Mouse (Mus musculus) kidney, embryonic 15.5 days (tissue): Measurements from ENCODE around the gene Rsbn1l. TPM values are rescaled to one million over a fixed set of nuclear protein-coding genes. Genes with fewer than 3 reads are reported as not detected.
A peak's percentile ranks its signal among the peaks of the same experiment; 100 is the strongest.
"Not testable (repeated sequence)": the region's sequence is repeated elsewhere in the genome, so short reads cannot be mapped to it uniquely, and the experiment has no call there.

ENCODE experiments used
- ATAC-seq: fragments of 200-750 bp; cut with Nextera tagmentation; replicated peaks from 2 replicates; pipeline ENCODE4 v1.8.0; 2017; ENCODE audit warnings: moderate TSS enrichment; ENCODE audit not compliant: low FRiP score
- H3K27ac ChIP-seq: fragments of 300-500 bp; sonication (generic); 2 replicates; pipeline ENCODE4 v1.5.1; 2015; ENCODE audit warnings: mild to moderate bottlenecking, inconsistent platforms
- H3K27me3 ChIP-seq: fragments of 300-500 bp; sonication (generic); 2 replicates; pipeline ENCODE4 v1.6.1; 2015; ENCODE audit warnings: inconsistent platforms
- H3K36me3 ChIP-seq: fragments of 300-500 bp; sonication (generic); 2 replicates; pipeline ENCODE4 v1.6.1; 2015; ENCODE audit warnings: inconsistent platforms
- H3K4me1 ChIP-seq: fragments of 300-500 bp; sonication (generic); 2 replicates; pipeline ENCODE4 v1.6.1; 2015; ENCODE audit warnings: inconsistent platforms
- H3K4me2 ChIP-seq: fragments of 300-500 bp; sonication (generic); 2 replicates; pipeline ENCODE4 v1.6.1; 2015; ENCODE audit warnings: moderate library complexity, mild to moderate bottlenecking, inconsistent platforms
- H3K4me3 ChIP-seq: fragments of 300-500 bp; sonication (generic); replicated peaks from 2 replicates; pipeline ENCODE4 v1.5.1; 2015; ENCODE audit warnings: mild to moderate bottlenecking, inconsistent platforms
- H3K9ac ChIP-seq: fragments of 300-500 bp; sonication (generic); 2 replicates; pipeline ENCODE4 v1.6.1; 2015; ENCODE audit warnings: mild to moderate bottlenecking, inconsistent platforms
- H3K9me3 ChIP-seq: fragments of 300-500 bp; sonication (generic); replicated peaks from 2 replicates; pipeline ENCODE4 v1.6.1; 2016; ENCODE audit warnings: inconsistent platforms
- WGBS: fragments of 180-500 bp; shearing (Covaris S2); methylation state at CpG from one replicate; pipeline ENCODE4 v1.1.7; 2015; ENCODE audit warnings: mixed read lengths; 5-methylcytosine and 5-hydroxymethylcytosine counted together
- polyA plus RNA-seq: library from polyadenylated mRNA; unstranded; fragments of >200 nt; fragmentation: Nextera tagmentation; extraction: Ambion mirVana; gene quantifications from 2 replicates; pipeline ENCODE4 v1.2.1, GENCODE M21; 2015

Rsbn1l gene
- polyA plus RNA-seq, 1 experiment from 2014 or later = 6.4 TPM

DNA sequence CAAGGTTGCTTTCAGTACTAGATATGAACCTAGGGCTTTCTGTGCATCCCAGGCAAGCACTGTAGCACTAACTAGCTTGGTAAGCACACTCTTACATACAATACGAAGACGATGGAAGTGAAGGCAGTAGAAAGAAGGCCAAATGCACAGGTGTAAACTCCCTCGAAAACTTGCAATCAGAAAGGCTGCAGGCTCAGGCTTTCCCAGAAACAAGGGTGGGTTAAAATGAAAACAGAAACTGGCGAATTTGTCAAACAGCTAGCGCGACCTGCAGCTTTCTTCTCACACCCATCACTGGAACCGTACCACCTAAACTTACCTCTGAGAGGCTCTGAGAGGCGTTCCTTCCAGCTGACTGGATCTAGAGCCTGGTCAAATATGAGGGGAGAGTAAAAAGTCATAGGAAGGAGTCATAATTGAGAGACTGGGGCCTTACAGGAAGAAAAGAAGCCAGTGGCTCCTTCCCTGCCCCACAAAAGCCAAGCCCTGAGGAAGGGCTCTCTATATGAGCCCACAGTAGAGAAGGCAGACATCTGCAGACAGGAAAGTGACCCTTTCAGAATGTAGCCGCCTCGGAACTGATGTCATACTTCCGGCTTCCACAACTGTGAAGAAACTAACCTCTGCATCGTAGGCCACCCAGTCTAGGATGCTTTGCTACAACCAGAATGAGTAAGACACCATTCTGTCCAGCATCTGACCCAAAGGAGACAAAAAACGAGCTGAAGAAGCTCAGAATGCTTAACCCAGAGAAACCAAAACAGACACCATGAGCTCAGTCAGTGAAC, 11.0 kb downstream of the Rsbn1l start:
- no peaks in the 10 kb centered on the region for H3K9me3 ChIP-seq
- H3K27me3 ChIP-seq = no peaks in the 10 kb centered on the region
- ATAC-seq = no peak
- no peak overlapping the region for H3K4me2 ChIP-seq
- H3K4me3 ChIP-seq = no peak overlapping the region
- H3K4me1 ChIP-seq = peaks cover 32% of the 10 kb centered on the region
- peak overlapping the region; percentile 43; the same call in 1 of the 2 replicates for H3K27ac ChIP-seq
- no peak overlapping the region for H3K9ac ChIP-seq
- 66% methylated on average over 13 of the region's 13 CpGs for WGBS
- H3K36me3 ChIP-seq = no peaks in the 10 kb centered on the region

DNA sequence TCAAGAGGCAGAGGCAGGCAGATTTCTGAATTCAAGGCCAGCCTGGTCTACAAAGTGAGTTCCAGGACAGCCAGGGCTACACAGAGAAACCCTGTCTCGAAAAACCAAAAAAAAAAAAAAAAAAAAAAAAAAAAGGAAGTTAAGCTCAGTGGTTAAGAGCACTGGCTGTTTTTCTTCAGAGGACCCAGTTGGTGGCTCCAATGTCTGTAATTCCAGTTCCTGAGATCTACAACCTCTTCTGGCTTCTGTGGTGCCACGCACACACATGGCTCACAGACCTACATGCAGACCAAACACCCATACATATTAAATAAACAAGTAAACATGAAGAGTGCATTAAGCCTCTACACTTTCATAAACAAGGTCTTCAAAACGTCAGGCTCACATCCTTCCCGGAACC, 12.4 kb downstream of the Rsbn1l start:
- H3K4me2 ChIP-seq, H3K4me3 ChIP-seq, H3K9ac ChIP-seq, H3K9me3 ChIP-seq, H3K27me3 ChIP-seq, H3K27ac ChIP-seq, ATAC-seq, H3K36me3 ChIP-seq: not testable (repeated sequence)
- WGBS = 78% methylated on average over 3 of the region's 4 CpGs
- H3K4me1 ChIP-seq = peaks cover 30% of the 10 kb centered on the region

DNA sequence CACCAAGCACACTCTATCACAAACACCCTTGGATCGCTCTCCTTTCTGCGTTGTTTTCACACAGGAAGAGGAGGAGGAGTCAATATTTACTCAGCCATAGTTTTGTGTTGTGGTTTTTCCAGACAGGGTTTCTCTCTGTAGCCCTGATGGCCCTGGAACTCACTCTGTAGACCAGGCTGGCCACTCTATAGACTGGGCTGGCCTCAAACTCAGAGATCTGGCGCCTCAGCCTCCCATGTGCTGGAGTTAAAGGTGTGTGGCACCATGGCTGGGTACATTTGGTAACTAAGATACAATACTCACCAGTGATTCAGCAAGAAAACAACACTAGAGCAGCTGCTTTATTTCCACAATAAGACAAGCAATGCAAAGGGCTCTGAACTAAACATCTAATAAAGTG, 13.7 kb downstream of the Rsbn1l start:
- Histone ChIP-seq H3K27ac (no peak overlapping the region), H3K4me3 (no peak overlapping the region), H3K27me3 (no peaks in the 10 kb centered on the region), H3K36me3 (no peaks in the 10 kb centered on the region), H3K4me1 (peaks cover 30% of the 10 kb centered on the region), H3K9ac (no peak overlapping the region), H3K4me2 (no peak overlapping the region), H3K9me3 (no peaks in the 10 kb centered on the region)
- WGBS = 83% methylated on average over 3 of the region's 3 CpGs
- no peak for ATAC-seq

DNA sequence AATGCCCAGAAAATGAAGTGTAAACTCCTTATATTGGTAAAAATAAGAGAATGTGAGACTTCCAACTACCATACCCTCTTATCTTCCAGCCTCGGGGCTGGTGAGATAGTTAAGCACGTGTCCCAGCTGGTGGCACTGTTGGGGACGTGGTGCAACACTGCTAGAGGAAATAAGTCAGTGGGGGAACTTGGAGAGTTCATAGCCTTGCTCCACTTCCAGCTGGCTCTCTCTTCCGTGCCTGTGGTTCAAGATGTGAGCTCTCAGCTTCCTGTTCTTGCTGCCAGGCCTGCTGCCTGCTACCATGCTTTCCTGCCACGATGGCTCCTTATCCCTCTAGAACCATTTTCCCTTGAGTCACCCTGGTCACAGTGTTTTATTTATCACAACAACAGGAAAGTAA, 15.0 kb downstream of the Rsbn1l start:
- no peak overlapping the region for H3K4me2 ChIP-seq
- H3K4me1 ChIP-seq = peaks cover 28% of the 10 kb centered on the region
- no peaks in the 10 kb centered on the region for H3K36me3 ChIP-seq
- no peaks in the 10 kb centered on the region for H3K27me3 ChIP-seq
- H3K4me3 ChIP-seq = no peak overlapping the region
- H3K9me3 ChIP-seq = no peaks in the 10 kb centered on the region
- WGBS = 56% methylated on average over 5 of the region's 5 CpGs
- no peak overlapping the region for H3K9ac ChIP-seq
- 0 out of 2 replicates have a peak, but pooled peaks have one; percentile 41 for ATAC-seq
- no peak overlapping the region for H3K27ac ChIP-seq

DNA sequence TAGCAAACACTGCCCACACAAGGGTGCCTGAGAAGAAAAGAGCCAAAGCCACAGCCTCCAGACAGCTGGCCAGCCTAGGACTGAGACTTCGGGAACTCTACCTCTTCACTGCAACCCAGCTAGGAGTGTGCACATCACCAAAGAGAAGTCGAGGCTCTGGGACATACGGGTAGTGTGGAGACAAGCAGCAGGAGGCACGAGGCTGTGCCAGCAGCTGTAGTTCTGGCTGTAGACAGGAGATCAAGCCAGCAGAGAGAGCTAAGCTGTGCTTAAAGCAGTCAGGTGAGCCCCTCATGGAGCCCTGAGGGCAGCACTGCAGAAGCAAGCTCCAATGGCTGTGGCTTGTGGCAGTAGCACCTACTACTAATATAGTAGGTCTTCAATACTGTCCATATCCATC, 15.5 kb downstream of the Rsbn1l start:
- Histone ChIP-seq H3K27me3 (no peaks in the 10 kb centered on the region), H3K4me3 (no peak overlapping the region), H3K9ac (no peak overlapping the region), H3K27ac (no peak overlapping the region), H3K4me1 (peaks cover 32% of the 10 kb centered on the region), H3K36me3 (no peaks in the 10 kb centered on the region), H3K9me3 (no peaks in the 10 kb centered on the region), H3K4me2 (no peak overlapping the region)
- WGBS = 85% methylated on average over 4 of the region's 4 CpGs
- no peak for ATAC-seq

GRCm38 (mm10) chr5:20940040-20940571, 16.1 kb downstream of the Rsbn1l start:
- Histone ChIP-seq H3K4me2 (no peak overlapping the region), H3K27ac (no peak overlapping the region), H3K4me3 (no peak overlapping the region), H3K4me1 (peaks cover 30% of the 10 kb centered on the region), H3K9me3 (no peaks in the 10 kb centered on the region), H3K27me3 (no peaks in the 10 kb centered on the region), H3K9ac (no peak overlapping the region), H3K36me3 (no peaks in the 10 kb centered on the region)
- no peak for ATAC-seq
- WGBS = 93% methylated on average over 6 of the region's 6 CpGs

- H3K27me3 ChIP-seq = no peaks in the 10 kb centered on the region
- peaks cover 28% of the 10 kb centered on the region for H3K4me1 ChIP-seq
- H3K9me3 ChIP-seq = no peaks in the 10 kb centered on the region
- ATAC-seq = 0 out of 2 replicates have a peak, but pooled peaks have one; percentile 31
- no peak overlapping the region for H3K4me2 ChIP-seq
- WGBS = 73% methylated on average over 5 of the region's 5 CpGs
- H3K27ac ChIP-seq = peak overlapping the region; percentile 23; the same call in 1 of the 2 replicates
- H3K36me3 ChIP-seq = no peaks in the 10 kb centered on the region
- H3K4me3 ChIP-seq = no peak overlapping the region
- H3K9ac ChIP-seq = no peak overlapping the region
Measured at GRCm38 (mm10) chr5:20938523-20938922, 17.7 kb downstream of the Rsbn1l start.

DNA sequence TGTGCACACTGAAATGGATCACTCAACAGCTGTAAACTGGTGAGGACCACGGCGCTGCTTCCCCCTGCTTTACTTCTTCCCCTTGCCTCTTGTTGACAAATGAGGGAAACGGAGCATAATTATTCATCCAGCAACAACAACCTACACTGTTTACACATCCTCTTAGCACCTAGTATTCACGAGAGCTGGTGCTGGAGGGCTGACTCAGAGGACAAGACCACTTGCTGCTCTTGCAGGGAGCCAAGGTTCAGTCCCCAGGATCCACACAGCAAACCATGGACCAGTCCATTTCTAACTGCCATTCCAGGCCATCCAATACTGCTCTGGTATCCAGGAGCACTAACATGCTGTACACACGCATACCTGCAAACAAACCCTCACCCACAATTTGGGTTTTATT, 20.3 kb downstream of the Rsbn1l start:
- H3K27me3 ChIP-seq = no peaks in the 10 kb centered on the region
- H3K27ac ChIP-seq = no peak overlapping the region
- no peak for ATAC-seq
- no peaks in the 10 kb centered on the region for H3K36me3 ChIP-seq
- H3K4me2 ChIP-seq = no peak overlapping the region
- H3K4me1 ChIP-seq = peaks cover 25% of the 10 kb centered on the region
- WGBS = 40% methylated on average over 5 of the region's 5 CpGs
- no peaks in the 10 kb centered on the region for H3K9me3 ChIP-seq
- H3K9ac ChIP-seq = no peak overlapping the region
- H3K4me3 ChIP-seq = no peak overlapping the region

- peaks cover 10% of the 10 kb centered on the region for H3K4me1 ChIP-seq
- WGBS = 93% methylated on average over 3 of the region's 3 CpGs
Measured at GRCm38 (mm10) chr5:20932585-20932984, 23.6 kb downstream of the Rsbn1l start.

GRCm38 (mm10) chr5:20931300-20931699, 24.9 kb downstream of the Rsbn1l start:
- WGBS = 85% methylated on average over 3 of the region's 3 CpGs
- ATAC-seq = no peak
- H3K9me3 ChIP-seq = no peaks in the 10 kb centered on the region
- no peak overlapping the region for H3K4me2 ChIP-seq
- H3K4me3 ChIP-seq = no peak overlapping the region
- H3K27ac ChIP-seq = no peak overlapping the region
- no peaks in the 10 kb centered on the region for H3K27me3 ChIP-seq
- H3K9ac ChIP-seq = no peak overlapping the region
- H3K4me1 ChIP-seq = peaks cover 10% of the 10 kb centered on the region
- no peaks in the 10 kb centered on the region for H3K36me3 ChIP-seq

More at GRCm38 (mm10) chr5:20932585-20932984, 23.6 kb downstream of the Rsbn1l start:
- no peaks in the 10 kb centered on the region for H3K27me3 ChIP-seq
- no peak overlapping the region for H3K9ac ChIP-seq
- no peaks in the 10 kb centered on the region for H3K9me3 ChIP-seq
- no peak overlapping the region for H3K27ac ChIP-seq
- no peak overlapping the region for H3K4me2 ChIP-seq
- H3K4me3 ChIP-seq = no peak overlapping the region
- no peak for ATAC-seq
- no peaks in the 10 kb centered on the region for H3K36me3 ChIP-seq

- no peaks in the 10 kb centered on the region for H3K36me3 ChIP-seq
- peaks cover 1% of the 10 kb centered on the region; the same call in 1 of the 2 replicates for H3K4me1 ChIP-seq
- no peaks in the 10 kb centered on the region for H3K9me3 ChIP-seq
- H3K27ac ChIP-seq = no peak overlapping the region
- no peaks in the 10 kb centered on the region for H3K27me3 ChIP-seq
- H3K9ac ChIP-seq = no peak overlapping the region
- H3K4me2 ChIP-seq = no peak overlapping the region
- no peak overlapping the region for H3K4me3 ChIP-seq
- ATAC-seq = no peak
Measured at GRCm38 (mm10) chr5:20930430-20930829, 25.8 kb downstream of the Rsbn1l start.

DNA sequence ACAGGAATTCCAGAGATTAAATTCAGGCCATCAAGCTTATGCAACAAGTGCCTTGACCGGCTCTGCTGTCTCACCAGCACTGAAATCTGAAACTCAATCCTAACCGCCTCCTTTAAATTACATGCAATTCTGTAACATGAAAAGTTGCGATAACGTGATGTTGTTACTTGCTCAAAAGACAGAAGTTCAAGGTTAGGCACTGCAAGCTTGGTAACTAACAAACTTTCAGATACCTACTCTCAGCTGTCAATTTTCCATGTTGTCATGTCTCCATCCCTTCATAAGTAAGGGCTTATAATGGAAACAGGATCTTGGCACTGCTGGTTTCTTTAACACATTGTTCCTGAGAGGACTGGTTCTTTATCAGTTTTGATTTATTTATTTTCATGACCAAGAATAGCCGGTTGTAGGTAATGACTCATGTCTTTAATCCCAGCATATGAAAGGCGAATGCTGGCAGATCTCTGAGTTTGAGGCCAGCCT, 26.5 kb downstream of the Rsbn1l start:
- 49% methylated on average over 6 of the region's 6 CpGs for WGBS

More for the DNA sequence above, 26.5 kb downstream of the Rsbn1l start:
- peak overlapping the region; percentile 18; the same call in 1 of the 2 replicates for H3K27ac ChIP-seq
- H3K4me2 ChIP-seq = no peak overlapping the region
- no peaks in the 10 kb centered on the region for H3K9me3 ChIP-seq
- H3K9ac ChIP-seq = no peak overlapping the region
- H3K27me3 ChIP-seq = no peaks in the 10 kb centered on the region
- no peak for ATAC-seq
- H3K4me1 ChIP-seq = no peaks in the 10 kb centered on the region
- no peak overlapping the region for H3K4me3 ChIP-seq
- no peaks in the 10 kb centered on the region for H3K36me3 ChIP-seq
